Mouse (Mus musculus) hindbrain, embryonic 11.5 days (tissue): ENCODE measurements around the gene Hoxb13. TPM values are rescaled to one million over a fixed set of nuclear protein-coding genes. Genes with fewer than 3 reads are reported as not detected.

Source experiments
- ATAC-seq: fragments of 200-750 bp; cut with Nextera tagmentation; 2 replicates; pipeline ENCODE4 v1.8.0; 2017; ENCODE audit warnings: mild to moderate bottlenecking, moderate TSS enrichment, moderate library complexity; ENCODE audit not compliant: low FRiP score
- DNase-seq: peaks from one replicate; pipeline ENCODE4 v3.0.0-alpha.2; 2015; ENCODE audit warnings: low spot score
- H3K27ac ChIP-seq: fragments of 300-500 bp; sonication (generic); 2 replicates; pipeline ENCODE4 v1.5.1; 2014; ENCODE audit warnings: mild to moderate bottlenecking, low read depth, low read length
- H3K27me3 ChIP-seq: fragments of 300-500 bp; sonication (generic); 2 replicates; pipeline ENCODE4 v1.6.1; 2014; ENCODE audit warnings: mild to moderate bottlenecking, low read length, moderate library complexity, mixed read lengths; ENCODE audit not compliant: control insufficient read depth, insufficient read depth
- H3K36me3 ChIP-seq: fragments of 300-500 bp; sonication (generic); 2 replicates; pipeline ENCODE4 v1.6.1; 2014; ENCODE audit warnings: mild to moderate bottlenecking, low read length, moderate library complexity, mixed read lengths; ENCODE audit not compliant: control insufficient read depth, insufficient read depth
- H3K4me1 ChIP-seq: fragments of 300-500 bp; sonication (generic); replicated peaks from 2 replicates; pipeline ENCODE4 v1.6.1; 2014; ENCODE audit warnings: low read length, mixed read lengths; ENCODE audit not compliant: control insufficient read depth, insufficient read depth
- H3K4me2 ChIP-seq: fragments of 300-500 bp; sonication (generic); replicated peaks from 2 replicates; pipeline ENCODE4 v1.6.1; 2014; ENCODE audit warnings: mild to moderate bottlenecking, low read depth, low read length
- H3K4me3 ChIP-seq: fragments of 300-500 bp; sonication (generic); 2 replicates; pipeline ENCODE4 v1.5.1; 2014; ENCODE audit warnings: low read depth, low read length
- H3K9ac ChIP-seq: fragments of 300-500 bp; sonication (generic); 2 replicates; pipeline ENCODE4 v1.6.1; 2014; ENCODE audit warnings: low read depth, low read length
- H3K9me3 ChIP-seq: fragments of 300-500 bp; sonication (generic); 2 replicates; pipeline ENCODE4 v1.6.1; 2016; ENCODE audit warnings: low read length; ENCODE audit not compliant: control insufficient read depth
- WGBS: fragments of 180-500 bp; shearing (Covaris S2); extraction: QIAGEN DNeasy Blood & Tissue Kit; methylation state at CpG from one replicate; pipeline ENCODE4 v1.1.7; 2014; 5-methylcytosine and 5-hydroxymethylcytosine counted together
- polyA plus RNA-seq: library from polyadenylated mRNA; unstranded; fragments of >200 nt; fragmentation: Nextera tagmentation; extraction: Ambion mirVana; gene quantifications from 2 replicates; pipeline ENCODE4 v1.2.1, GENCODE M21; 2014

The Hoxb13 gene
- polyA plus RNA-seq, 1 experiment from 2014 or later = not detected

DNA sequence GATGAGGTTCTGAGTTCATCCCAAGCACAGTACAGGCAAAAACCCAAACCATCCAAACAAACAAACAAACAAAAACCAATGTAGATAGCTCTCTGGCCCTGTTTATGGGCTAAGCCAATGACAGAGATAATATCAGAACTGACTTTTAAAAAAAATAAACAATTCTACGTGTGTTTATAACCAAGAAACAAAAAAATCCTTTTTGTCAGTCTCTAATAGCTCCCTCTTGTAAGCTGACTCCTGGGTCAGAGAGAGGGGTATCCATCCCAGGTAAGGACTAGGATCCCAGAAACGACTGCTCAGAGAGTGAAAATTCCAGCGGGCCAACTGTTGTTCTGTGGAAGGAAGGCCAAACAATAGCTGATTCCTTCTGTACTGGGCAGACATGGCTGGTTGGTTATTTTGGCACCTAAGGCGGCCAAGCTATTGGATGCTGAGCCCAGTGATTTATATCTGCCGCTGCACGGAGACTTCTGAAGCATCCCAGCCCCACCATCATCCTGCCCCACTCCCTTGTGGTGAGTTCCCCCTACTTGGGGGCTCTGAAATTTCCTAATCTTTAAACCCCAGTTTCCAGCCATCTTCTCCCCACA lies 15.1 kb upstream of the Hoxb13 start:
- H3K27ac ChIP-seq = no peak overlapping the region
- WGBS = under 1% methylated on average over 6 of the region's 6 CpGs
- no peak overlapping the region for H3K4me2 ChIP-seq
- DNase-seq = peak; percentile 45
- H3K9me3 ChIP-seq = 0 out of 2 replicates have a peak, but pooled peaks cover 3% of the 10 kb centered on the region
- H3K36me3 ChIP-seq = no peaks in the 10 kb centered on the region
- H3K4me1 ChIP-seq = no peaks in the 10 kb centered on the region
- no peak for ATAC-seq
- H3K9ac ChIP-seq = no peak overlapping the region
- peaks cover 94% of the 10 kb centered on the region for H3K27me3 ChIP-seq
- no peak overlapping the region for H3K4me3 ChIP-seq

GRCm38 (mm10) chr11:96181061-96181460 lies 13.1 kb upstream of the Hoxb13 start:
- ATAC-seq = no peak
- Histone ChIP-seq H3K9me3 (0 out of 2 replicates have a peak, but pooled peaks cover 3% of the 10 kb centered on the region), H3K4me1 (no peaks in the 10 kb centered on the region), H3K4me2 (no peak overlapping the region), H3K27ac (no peak overlapping the region), H3K27me3 (peaks cover 96% of the 10 kb centered on the region), H3K4me3 (no peak overlapping the region), H3K9ac (no peak overlapping the region), H3K36me3 (no peaks in the 10 kb centered on the region)
- peak; percentile 24 for DNase-seq
- 27% methylated on average over 4 of the region's 4 CpGs for WGBS

DNA sequence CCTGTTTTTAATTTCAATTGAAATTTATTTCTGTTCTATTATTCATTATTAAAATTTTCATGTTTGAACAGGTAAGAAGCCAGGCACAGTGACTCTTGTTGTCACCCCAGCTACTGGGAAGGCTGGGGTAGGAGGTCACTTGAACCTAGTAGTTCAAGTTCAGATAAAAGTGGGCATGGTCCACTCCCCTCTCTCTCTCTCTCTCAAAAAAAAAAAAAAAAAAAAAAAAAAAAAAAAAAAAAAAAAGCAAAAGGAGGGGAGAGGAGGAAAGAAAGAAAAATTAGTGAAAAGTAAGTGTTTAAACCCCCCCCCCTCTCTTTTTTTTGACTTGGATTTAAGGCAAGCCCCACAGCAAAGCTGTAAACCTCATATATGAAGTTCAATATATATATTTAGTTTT lies 9.9 kb upstream of the Hoxb13 start:
- Histone ChIP-seq H3K36me3 (no peaks in the 10 kb centered on the region), H3K4me2 (no peak overlapping the region), H3K9ac (no peak overlapping the region), H3K9me3 (0 out of 2 replicates have a peak, but pooled peaks cover 3% of the 10 kb centered on the region), H3K27me3 (peaks cover 99% of the 10 kb centered on the region), H3K4me3 (no peak overlapping the region), H3K27ac (no peak overlapping the region), H3K4me1 (no peaks in the 10 kb centered on the region)
- DNase-seq (no peak), ATAC-seq (no peak)

GRCm38 (mm10) chr11:96187321-96187720 lies 6.8 kb upstream of the Hoxb13 start:
- Histone ChIP-seq H3K27me3 (peaks cover 98% of the 10 kb centered on the region), H3K36me3 (no peaks in the 10 kb centered on the region), H3K9ac (no peak overlapping the region), H3K9me3 (0 out of 2 replicates have a peak, but pooled peaks cover 3% of the 10 kb centered on the region), H3K4me2 (no peak overlapping the region), H3K27ac (no peak overlapping the region), H3K4me1 (no peaks in the 10 kb centered on the region), H3K4me3 (no peak overlapping the region)
- 15% methylated on average over 4 of the region's 4 CpGs for WGBS
- DNase-seq (peak; percentile 10), ATAC-seq (no peak)

- Histone ChIP-seq H3K9ac (no peak overlapping the region), H3K27ac (no peak overlapping the region), H3K4me2 (no peak overlapping the region), H3K4me3 (no peak overlapping the region), H3K9me3 (no peaks in the 10 kb centered on the region), H3K27me3 (peaks cover 98% of the 10 kb centered on the region), H3K36me3 (no peaks in the 10 kb centered on the region), H3K4me1 (no peaks in the 10 kb centered on the region)
- DNase-seq (peak; percentile 65), ATAC-seq (no peak)
- WGBS = under 1% methylated on average over 28 of the region's 28 CpGs
These were observed 4.2 kb upstream of the Hoxb13 start for GRCm38 (mm10) chr11:96189810-96190522.

DNA sequence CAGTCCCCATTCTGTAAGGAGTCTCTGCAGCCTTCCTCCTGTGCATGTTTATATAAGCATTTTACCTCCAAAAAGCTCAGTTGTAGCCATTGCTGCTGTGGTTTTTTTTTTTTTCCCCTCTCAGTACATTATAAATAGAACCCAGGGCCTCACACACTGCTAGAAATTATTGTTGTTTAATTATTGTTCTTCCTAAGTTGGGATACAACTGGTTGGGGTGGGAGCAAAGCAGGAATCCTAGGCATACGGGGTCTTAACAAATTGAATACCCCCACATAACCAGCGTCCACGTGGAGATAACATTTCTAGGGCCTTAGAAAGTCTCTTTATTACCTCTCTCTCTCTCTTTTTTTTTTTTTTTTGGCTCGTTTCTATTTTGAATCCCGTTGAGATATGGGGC lies 3.0 kb upstream of the Hoxb13 start:
- ATAC-seq (no peak), DNase-seq (no peak)
- 9% methylated on average over 5 of the region's 5 CpGs for WGBS

GRCm38 (mm10) chr11:96194401-96194710 lies 240 bp downstream of the Hoxb13 start:
- Histone ChIP-seq H3K27me3 (peaks cover 98% of the 10 kb centered on the region), H3K4me1 (no peaks in the 10 kb centered on the region), H3K9me3 (no peaks in the 10 kb centered on the region), H3K4me3 (no peak overlapping the region; the same call in 1 of the 2 replicates), H3K4me2 (no peak overlapping the region), H3K9ac (no peak overlapping the region), H3K36me3 (no peaks in the 10 kb centered on the region), H3K27ac (no peak overlapping the region)
- ATAC-seq = no peak
- no peak for DNase-seq
- WGBS = 1% methylated on average over 10 of the region's 10 CpGs

More for the DNA sequence above, 3.0 kb upstream of the Hoxb13 start:
- Histone ChIP-seq H3K27me3 (peaks cover 98% of the 10 kb centered on the region), H3K9ac (no peak overlapping the region), H3K36me3 (no peaks in the 10 kb centered on the region), H3K4me2 (no peak overlapping the region), H3K9me3 (no peaks in the 10 kb centered on the region), H3K4me3 (no peak overlapping the region), H3K4me1 (no peaks in the 10 kb centered on the region), H3K27ac (no peak overlapping the region)

GRCm38 (mm10) chr11:96194961-96195640 lies 985 bp downstream of the Hoxb13 start:
- Histone ChIP-seq H3K27ac (no peak overlapping the region), H3K4me3 (no peak overlapping the region), H3K36me3 (no peaks in the 10 kb centered on the region), H3K4me2 (no peak overlapping the region), H3K27me3 (peaks cover 100% of the 10 kb centered on the region), H3K9me3 (no peaks in the 10 kb centered on the region), H3K4me1 (0 out of 2 replicates have a peak, but pooled peaks cover 1% of the 10 kb centered on the region), H3K9ac (no peak overlapping the region)
- 9% methylated on average over 11 of the region's 11 CpGs for WGBS
- no peak for ATAC-seq
- DNase-seq = peak; percentile 45
